Mouse (Mus musculus): ENCODE measurements around the gene Tmbim1.
A peak's percentile ranks its signal among the peaks of the same experiment; 100 is the strongest.

Tmbim1 gene

DNA sequence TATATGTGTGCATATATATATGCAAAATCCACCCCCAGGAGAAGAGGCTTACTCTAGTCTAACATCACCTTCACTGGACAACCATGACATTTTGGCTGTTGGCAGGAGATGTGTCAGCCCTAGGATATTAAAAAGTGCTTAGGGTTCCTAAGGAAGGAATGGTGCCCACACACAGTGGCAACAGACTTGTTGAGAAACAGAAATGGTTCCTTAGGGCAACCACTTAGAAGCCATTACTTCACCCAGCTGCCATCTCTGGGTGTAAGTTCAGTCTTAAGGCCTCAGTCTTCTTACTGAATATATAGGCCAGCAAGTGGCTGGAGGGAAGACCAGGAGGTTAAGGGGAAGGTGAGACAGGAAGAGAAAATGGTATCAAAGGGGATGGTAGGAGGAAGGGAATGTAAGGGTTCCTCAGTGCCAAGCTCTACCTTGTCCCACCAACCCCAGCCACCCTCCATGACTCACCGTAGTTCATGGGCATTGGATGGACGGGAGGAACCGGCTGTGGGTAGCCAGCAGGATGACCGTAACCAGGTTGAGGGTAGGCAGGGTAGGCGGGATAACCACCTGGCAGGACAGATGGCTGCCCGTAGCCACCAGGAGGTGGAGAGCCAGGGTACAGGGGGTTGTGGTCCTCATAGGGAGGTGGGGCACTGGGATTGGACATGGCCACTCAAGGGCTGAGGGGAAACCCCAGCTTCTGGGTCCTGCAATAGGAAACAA, 10.5 kb downstream of the Tmbim1 start:
- no peak for DNase-seq

DNA sequence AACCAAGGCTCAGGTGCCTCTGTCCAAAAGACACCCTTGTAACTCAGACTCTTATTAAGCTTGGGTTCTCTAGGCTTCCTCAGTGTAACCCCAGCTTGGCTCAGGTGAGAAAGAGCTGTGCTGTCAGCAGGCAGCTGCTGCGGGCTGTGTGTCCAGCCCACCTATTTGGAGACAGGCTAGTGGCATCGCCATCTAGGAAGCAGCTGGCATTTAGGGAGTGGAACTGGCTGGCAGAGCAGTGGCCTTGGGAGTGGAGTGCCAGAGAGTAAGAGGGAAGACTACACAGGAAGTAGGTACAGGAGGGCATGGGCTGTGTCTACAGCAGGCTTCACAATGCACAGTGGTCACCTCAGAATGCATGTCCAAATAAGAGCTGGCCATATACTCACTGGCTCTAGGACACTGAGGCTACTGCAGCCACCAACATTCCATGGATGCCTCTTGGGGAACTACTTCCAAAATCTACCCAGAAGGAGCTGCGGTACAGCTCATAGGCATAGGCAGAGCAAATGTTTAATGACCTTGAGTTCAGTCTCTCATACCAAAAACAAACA, 11.3 kb downstream of the Tmbim1 start:
- no peak for DNase-seq

DNA sequence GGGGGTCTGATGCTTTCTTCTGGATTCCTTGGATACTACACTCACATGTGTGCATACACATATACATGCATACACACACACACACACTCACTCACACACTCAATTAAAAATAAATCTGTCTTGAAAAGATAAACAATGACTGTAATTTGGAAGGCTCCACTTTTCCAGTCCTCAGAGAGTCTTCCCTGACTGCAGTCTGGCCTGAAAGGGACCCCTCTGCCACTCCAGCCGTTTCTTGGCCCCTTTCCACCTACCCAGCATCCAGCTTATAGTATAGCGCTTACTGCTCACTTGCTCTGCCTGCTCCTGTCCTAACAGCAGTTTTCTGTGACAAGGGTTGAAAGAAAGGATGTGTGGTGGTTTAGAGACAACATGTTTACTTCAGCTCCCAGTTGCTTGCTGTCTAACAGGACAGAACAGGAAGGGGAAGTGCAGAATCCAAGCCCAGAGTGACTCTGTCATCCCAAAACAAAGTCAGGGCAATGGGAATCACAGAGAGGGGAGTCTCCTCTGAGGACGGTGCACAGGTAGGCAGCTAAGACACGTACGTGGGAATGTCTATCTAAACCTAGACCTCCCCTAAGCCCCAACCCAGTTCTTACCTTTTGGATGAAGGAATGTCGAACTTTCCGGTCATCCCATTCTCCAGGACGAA, 12.0 kb downstream of the Tmbim1 start:
- DNase-seq, result no peak

DNA sequence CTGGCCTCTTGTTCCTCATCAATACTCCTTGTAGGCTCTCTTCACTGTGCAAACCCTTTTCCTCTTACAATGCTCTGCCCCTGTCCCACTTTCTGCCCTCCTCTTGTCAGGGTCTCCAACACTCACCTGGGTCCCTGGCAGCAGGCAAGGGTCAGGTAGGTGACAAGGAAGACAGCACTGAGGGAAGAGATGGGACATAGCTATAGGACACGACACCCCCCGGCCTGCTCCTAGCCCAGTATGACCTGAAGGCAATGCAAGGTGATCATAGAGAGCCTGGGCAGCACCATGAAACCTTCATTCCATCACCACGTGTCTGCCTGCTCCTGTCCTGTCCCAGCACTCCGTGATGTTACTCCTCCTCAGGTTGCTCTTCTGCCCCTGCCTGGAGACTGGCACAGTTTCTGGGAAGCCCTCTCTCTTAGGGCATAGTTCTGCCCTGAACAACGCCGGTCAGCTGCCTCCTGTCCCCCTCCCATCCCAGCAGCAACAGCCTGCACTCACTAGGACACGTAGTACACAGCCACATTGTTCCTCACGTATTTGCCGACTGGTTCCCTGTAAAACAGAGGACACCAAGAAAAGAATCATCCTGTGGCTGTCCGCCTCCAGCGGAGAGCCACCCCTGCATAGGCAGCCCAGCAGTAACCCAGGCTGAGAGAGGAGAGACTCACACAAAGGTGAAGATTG, 12.9 kb downstream of the Tmbim1 start:
- no peak for DNase-seq

DNA sequence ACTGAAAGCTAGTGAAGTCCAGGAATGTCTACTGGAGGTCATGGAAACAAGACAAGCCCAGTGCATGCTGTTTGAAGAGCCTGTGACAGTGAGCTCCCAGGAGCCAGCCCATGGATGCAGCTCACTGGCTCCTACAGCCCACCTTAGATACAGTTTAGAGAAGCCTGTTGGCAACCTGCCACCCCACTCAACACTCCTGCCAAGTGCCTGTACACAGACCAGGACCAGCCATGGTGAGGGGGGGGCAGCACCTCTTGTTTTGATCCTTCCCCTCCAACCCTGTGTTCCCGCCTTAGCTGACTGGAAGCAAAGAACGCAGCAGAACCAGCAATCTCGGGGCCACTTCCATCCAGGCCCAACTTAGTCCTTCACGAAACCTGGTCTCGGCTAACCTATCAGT, 15.3 kb downstream of the Tmbim1 start:
- no peak for DNase-seq

DNA sequence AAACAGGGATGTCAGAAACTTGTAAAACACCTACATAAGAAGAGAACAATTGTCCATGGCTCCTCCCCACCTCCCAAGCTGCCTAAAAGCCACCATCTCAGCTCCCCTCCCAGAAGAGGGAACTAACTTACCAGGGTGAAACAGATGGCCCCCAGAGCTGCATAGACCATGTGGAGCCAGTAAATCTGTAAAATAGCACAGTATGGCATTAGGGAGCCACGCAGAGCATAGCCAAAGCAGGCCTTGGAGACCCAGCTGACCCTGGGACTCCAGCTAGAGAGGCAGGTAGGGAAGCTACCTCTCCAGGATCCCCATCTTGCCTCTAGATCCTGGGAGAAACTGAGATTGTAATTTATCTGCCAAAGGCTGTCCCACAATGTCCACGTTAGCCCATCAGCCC, 15.7 kb downstream of the Tmbim1 start:
- no peak for DNase-seq

DNA sequence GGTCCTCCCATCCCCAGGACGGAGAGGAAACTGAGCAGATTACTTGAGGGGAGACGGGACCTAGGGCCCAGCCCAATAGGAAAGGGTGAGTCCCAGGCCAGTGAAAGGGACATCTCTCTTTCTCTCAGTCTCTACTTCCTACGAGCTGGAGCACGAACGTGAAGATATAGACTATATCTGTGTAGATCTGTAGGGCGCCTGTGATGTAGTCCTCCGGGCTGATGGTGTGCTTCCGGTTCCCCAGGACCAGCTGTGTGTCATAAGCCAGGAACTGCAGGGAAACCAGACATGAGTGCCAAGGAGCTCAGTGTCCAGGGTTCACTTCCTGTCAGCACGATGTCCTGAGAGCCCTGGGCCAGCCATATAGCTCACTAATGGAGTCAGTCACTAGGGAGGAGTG, 16.2 kb downstream of the Tmbim1 start:
- DNase-seq, result no peak

DNA sequence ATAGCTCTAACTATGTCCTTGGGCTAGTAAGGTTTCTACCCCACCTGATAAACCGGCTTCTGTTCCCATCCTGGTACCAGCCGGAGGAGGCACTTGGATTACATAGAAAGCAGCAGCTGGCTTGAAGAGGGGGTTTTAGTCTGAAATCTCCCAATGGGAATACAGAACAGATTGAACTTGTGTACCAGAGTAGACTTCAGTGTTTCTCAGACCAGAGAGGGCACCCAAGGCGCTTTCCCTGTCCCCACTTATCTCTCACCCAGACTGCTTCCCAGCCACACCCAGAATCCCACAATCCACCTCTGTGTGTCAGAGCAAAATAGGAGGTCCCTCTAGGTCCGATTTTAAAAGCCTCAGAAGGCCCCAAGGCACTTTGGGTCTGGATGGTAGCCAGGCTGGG, 17.1 kb downstream of the Tmbim1 start:
- DNase-seq, result no peak

DNA sequence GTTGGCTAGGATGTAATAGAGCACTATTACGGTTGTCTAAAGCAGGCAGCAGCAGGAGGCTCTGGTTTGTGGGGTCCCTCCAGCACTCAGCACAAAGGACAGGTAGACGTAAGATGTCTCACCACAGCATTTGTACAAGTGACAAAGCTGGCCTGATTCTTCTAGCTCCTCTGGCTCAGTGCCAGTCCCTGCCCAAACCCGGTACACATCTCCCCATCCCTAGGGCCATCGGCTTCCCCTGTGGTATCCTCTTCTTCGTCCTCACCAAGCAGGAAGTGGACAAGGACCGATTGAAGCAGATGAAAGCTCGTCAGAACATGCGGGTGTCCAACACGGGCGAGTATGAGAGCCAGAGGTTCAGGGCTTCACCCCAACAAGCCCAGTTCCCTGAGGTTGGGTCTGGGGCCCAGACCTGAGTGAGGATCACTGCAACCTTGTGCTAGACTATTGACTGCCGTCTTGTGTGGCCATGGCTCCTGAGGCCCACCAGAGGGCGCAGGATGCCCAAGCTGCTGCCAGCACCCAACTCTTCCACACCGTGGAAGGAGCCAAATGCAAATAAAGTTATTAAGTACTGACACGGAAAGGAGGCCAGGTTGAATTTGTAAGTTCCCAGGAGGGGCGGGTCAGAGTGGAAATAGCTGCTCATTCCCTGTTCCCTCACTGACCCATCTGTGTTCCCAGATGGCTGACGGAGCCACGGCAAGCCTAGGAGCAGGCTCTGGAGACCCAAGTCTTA, 18.4 kb downstream of the Tmbim1 start:
- DNase-seq, result peak; percentile 39

DNA sequence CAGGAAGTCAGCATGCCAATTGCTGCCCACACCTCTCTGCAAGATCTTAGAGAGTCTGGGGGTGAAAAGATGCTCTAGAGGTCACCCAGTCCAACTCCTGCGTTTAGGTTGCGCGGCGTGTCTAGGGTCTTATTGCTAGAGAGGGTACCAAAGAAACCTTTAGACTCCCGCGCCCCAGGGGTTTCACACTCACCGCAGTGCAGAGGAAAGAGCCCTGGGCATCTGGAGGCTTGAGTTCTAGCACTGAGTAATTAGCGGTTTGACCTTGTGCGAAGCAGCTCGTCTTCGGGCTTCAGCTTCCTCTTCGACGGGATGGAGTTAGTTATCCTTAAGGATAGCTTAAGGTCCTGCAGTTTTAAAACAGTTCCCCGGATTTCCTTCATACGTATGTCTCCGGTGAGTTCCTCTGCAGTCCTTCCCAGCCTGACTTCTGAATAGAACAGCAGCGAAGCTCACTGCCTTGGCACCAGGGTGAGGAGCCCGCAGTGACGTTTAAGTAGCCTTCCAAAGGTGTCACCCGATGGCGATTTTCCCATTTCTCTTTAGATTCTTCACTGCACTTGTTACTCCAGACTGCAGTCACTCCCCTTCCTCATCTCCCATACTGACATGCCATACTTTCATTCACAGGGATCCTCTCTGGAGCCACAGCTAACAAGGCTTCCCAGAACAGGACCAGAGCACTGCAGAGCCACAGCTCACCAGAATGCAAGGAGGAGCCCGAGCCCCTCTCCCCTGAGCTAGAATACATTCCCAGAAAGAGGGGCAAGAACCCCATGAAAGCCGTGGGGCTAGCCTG, 20.0 kb downstream of the Tmbim1 start:
- no peak for DNase-seq

DNA sequence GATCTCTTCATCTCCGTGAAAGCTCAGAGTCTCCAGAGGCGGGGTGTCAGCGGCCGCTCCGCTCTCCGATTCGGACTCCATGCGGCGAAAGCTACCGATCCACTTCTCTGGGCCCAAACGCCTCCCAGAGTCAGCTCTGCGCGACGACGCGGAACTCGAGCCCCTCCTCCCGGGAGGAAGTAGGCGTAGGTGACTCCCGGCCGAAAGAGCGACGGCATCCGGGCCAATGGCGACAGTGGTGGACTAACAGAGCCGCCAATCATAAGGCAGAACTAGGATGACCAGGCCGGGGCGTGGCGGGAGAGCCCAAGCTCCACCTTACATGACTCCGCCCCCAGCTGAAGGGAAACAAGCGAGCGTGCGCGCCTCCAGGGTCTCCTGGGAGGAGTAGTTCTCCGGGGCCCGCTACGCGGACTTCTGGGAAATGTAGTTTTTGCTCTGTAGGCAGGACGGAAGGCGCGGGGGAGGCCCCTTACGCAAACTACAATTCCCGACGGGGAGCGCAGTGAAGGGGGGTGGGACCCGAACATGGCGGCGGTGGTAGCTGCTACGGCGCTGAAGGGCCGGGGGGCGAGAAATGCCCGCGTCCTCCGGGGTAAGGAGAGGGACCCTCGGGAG, 20.8 kb downstream of the Tmbim1 start, which contains the start of the genes Aamp and Pnkd:
Aamp (minus strand) TSS at position 196 of the 618 bp plus-strand sequence.
Pnkd (plus strand) TSS at position 388 of the 618 bp plus-strand sequence.
- DNase-seq, result peak; percentile 99

DNA sequence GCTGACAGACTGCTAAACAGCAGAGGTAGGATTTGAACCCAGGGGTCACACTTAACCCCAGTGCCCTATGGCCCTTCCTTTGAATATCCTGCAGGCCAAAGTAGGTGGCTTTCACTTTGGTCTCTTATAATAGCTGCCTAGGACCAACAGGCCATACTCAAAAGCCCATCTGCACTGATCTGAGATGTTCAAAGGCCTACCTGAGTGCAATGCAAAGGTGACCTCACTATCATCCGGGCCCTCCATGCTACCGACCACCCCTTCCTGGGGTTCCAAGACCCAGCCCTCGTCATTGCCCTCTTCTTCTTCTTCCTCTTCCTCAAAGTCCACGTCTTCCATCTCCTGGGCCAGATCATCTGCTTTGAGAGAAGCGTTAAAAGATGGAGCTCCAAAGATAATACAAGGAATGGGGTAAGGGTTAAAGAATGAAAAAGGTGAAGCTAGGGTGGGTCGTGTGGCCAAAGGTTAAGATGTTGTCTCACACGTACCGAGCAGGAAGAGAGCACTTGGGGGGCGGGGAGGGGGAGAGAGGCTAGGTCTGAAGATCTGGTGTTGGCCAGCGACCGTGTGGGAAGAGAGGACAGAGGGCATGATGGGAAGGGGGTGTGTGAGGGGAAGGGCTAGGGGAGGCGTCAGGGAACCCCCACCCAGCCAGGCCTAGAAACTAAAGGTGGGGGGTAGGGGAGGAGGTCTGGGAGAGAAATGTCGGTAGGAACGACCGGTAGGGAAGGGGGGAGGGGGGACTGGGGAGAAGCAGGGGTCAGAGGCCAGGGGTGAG, 21.5 kb downstream of the Tmbim1 start:
- peak; percentile 56 for DNase-seq

DNA sequence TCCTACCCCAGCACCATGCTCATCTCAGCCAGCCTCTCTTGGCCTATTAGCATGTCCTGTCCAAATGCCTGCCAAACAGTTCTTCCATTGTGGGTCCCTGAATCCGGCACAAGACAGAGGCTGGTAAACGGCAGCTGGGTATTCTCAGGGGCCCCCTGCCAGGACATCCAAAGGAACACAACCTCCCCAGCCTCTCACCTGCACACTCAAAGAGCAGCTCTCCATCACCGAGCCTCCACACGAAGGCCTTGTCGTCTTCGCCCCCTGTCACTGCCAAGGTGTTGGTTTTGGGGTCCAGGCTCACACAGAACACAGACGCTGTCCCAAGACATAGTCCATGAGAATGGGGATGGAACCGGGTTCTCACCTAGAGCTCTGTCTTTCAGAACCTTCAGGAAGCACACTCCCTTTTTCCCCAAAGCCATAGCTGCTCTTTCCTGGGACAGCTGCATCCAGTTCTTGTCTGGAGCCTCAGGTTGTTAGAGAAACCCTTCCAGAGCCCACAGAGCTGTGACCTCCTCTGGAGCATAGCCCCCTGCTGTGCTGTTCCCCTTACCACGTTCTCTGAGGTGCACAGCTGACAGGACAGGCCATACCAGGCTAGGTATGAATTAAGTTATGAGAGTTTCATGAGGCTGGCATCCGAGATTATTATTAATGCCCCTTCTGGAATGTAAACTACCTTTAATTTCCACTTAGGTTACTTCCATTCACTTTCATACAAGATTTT, 22.4 kb downstream of the Tmbim1 start:
- DNase-seq, result no peak

DNA sequence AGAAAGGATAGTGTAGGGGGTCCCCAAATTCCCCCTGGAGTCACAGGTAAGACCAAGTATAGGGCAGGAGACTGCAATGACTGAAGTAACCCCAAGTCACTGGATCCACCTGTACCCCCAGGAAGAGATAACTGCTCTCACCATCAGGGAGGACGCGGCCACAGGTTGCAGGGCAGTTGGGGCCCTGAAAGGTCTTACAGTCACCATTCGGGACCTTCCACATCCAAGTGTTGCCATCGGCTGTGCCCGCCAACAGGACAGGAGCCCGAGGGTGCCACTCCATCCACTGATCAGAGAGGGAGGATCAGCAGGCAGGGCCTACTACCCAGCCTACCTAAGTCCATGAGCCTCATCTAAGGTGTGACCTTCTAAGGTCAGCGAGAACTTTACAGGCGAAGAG, 23.5 kb downstream of the Tmbim1 start:
- DNase-seq, result no peak

DNA sequence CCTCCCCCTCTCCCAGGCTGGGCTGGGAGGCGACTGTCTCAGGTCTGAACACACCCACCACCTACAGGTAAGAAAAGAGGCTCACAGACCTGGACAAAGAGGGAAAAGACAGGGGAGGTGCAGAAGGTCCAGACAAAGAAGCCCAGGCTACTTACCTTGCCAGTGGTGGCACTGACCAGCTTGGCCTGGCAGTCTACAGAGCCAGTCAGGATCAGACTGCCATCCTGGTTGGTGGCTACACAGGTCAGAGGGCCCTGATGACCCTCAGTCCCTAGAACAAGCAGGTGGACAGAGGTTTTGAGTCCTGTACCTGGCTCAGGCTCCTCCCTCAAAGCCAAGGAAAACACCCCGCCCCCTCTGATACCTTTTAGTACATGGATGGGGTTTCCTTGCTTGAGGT, 24.1 kb downstream of the Tmbim1 start:
- DNase-seq, result no peak

DNA sequence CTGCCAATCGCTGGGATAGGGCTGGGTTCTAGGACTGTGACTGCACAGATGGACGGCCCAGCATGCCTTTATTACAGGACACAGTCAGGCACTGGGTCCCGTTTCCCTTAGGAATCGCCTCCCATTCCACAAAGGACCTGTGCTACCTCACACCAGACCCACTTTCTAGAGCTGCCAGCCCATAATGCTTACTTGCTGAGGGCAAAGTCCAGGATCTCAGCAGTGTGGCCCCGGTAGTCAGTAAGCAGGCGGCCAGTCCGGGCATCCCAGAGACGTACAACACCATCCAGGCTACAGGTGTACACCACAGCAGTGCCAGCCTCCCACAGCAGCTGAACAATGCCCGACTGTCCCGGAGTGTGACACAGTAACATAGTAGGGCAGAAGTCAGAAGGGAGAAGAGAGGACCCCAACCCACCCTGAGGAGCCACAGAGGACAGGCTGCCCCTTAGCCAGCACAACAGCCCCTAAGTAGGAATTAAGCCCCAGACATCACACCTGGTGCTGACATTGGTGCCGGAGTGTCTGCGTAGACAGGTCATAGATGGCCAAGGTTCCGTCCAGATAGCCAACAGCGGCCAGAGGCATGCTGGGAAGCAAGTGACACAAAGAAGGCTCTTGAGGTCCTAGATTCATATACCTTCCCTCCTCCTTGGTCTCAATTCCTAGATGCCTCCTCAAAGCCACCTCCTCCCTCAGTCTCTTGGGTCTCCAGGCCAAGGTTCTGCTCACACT, 24.7 kb downstream of the Tmbim1 start:
- DNase-seq, result no peak

DNA sequence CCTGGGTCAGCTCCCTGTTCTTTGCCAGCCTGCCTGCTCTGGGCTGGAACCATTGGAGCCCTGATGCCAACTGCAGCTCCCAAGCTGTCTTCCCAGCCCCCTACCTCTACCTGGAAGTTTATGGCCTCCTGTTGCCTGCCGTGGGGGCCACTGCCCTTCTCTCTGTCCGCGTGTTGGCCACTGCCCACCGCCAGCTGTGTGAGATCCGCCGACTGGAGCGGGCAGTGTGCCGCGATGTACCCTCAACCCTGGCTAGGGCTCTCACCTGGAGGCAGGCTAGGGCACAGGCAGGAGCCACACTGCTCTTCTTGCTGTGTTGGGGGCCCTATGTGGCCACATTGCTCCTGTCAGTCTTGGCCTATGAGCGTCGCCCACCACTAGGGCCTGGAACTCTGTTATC, 26.4 kb downstream of the Tmbim1 start:
- DNase-seq, result no peak

DNA sequence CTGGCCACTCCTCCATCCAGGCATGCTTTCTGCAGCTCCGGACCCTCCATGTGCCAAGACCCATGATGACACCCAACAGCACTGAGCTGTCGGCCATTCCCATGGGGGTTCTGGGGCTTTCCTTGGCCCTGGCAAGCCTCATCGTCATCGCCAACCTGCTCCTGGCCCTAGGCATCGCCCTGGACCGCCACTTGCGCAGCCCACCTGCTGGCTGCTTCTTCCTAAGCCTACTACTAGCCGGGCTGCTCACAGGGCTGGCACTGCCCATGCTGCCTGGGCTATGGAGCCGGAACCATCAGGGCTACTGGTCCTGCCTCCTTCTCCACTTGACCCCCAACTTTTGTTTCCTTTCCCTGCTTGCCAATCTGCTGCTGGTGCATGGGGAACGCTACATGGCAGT, 26.9 kb downstream of the Tmbim1 start, which contains the start of gene Gpbar1:
Gpbar1 (plus strand) TSS at position 13 of the 400 bp plus-strand sequence.
- no peak for DNase-seq

DNA sequence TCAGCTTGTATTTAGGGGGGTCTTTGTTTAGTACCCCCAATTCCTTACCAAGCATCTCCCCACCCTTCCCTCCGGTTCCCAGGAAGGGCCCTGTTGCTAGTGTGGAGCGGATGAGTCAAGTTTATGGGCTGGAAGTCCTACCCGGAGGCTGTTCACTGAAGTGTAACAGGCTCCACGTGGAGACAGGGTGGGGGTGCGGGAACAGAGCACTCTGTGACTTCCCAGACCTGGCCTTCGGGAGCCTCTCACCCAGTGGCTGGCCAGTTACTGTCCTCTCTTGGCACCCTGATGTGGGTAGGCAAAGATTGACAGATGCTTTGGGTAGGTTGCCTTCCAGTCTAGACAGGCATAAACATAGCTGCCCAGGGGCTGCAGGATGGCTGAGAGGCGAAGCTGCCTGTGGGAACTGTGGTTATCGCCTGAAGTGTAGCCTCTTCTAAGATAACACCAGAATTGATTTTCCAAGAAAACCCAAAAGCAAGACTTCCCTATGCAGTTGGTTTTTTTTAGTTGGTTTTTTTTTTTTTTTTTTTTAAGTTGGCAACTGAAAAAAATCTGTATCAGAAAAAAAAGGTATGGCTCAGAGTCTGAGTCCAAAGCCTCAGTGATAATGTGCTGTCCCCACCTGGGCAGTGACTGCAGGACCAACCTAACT, 27.4 kb downstream of the Tmbim1 start:
- peak; percentile 4 for DNase-seq
